Comparison of ENCODE assay signal across 12 mouse cellular contexts in the genomic region with DNA sequence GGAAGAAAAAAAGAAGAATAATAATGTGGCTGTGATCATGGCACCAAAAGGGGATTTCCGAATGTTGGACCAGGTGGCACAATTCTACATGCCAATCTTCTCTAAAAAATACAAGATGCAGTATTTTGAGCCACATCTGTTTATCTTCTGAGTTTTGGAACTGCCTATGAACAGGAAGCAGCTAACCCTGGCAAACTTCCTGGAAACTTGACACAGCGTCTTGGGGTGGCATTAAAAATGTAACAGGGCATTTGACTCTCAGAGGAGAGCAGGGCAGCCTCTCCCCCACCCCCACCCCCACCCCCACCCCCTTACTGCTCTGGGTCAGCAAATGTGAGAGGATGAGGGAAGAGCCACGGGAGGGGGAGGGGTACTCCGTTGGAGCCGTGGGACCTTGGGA. TPM values are rescaled to one million over a fixed set of nuclear protein-coding genes. Genes with fewer than 3 reads are reported as not detected.
DNase-seq lines count a peak whose midpoint lies in the region; ATAC-seq and TF ChIP-seq lines count a peak whose summit lies in the region.
"Had no signal": no experiment of that assay in that cellular context is flagged by ENCODE, and none has a peak within 500 bp of the region (broad histone marks: within the 10 kb centered on the region; RNA-seq: fewer than 3 reads in every experiment).

No protein-coding gene starts in this region.

- no peaks in the 10 kb centered on the region for H3K27me3 ChIP-seq in intestine, embryonic 14.5 days (replicated peaks; ENCODE audit: control insufficient read depth, insufficient read depth, low read length)
- no peaks in the 10 kb centered on the region for H3K27me3 ChIP-seq in intestine, postnatal 0 days (replicated peaks; ENCODE audit: control insufficient read depth, insufficient read depth, low read length)
- H3K27me3 ChIP-seq in embryonic facial prominence, embryonic 14.5 days (replicated peaks; ENCODE audit: control insufficient read depth, insufficient read depth, low read length): no peaks in the 10 kb centered on the region
- no peaks in the 10 kb centered on the region for H3K27me3 ChIP-seq in midbrain, embryonic 11.5 days (ENCODE audit: control insufficient read depth, insufficient read depth, low read length)
- H3K27me3 ChIP-seq: liver, embryonic 12.5 days had no signal

- H3K4me1 ChIP-seq in intestine, embryonic 14.5 days (replicated peaks; ENCODE audit: control insufficient read depth, insufficient read depth, low read length): no peaks in the 10 kb centered on the region
- H3K4me1 ChIP-seq in intestine, postnatal 0 days (replicated peaks; ENCODE audit: control insufficient read depth, insufficient read depth, low read length): no peaks in the 10 kb centered on the region
- peaks cover 7% of the 10 kb centered on the region; the same call in 1 of the 2 replicates for H3K4me1 ChIP-seq in embryonic facial prominence, embryonic 14.5 days (ENCODE audit: control insufficient read depth, insufficient read depth, low read length)
- no peaks in the 10 kb centered on the region for H3K4me1 ChIP-seq in midbrain, embryonic 11.5 days (ENCODE audit: control insufficient read depth, insufficient read depth, low read length)
- H3K4me1 ChIP-seq: liver, embryonic 12.5 days had no signal

- H3K4me2 ChIP-seq in intestine, embryonic 14.5 days (ENCODE audit: low read length): peak overlapping the region; percentile 20; the same call in 1 of the 2 replicates
- H3K4me2 ChIP-seq in intestine, postnatal 0 days (replicated peaks; ENCODE audit: low read depth): no peak overlapping the region
- peak overlapping the region; percentile 31 for H3K4me2 ChIP-seq in embryonic facial prominence, embryonic 14.5 days (ENCODE audit: low read depth, low read length)
- no peak overlapping the region for H3K4me2 ChIP-seq in midbrain, embryonic 11.5 days
- H3K4me2 ChIP-seq: liver, embryonic 12.5 days had no signal

- no peak overlapping the region for H3K27ac ChIP-seq in intestine, embryonic 14.5 days (ENCODE audit: low read depth)
- H3K27ac ChIP-seq in intestine, postnatal 0 days (ENCODE audit: low read depth, low read length): no peak overlapping the region
- no peak overlapping the region for H3K27ac ChIP-seq in embryonic facial prominence, embryonic 14.5 days (replicated peaks; ENCODE audit: low read depth, low read length)
- no peak overlapping the region for H3K27ac ChIP-seq in midbrain, embryonic 11.5 days (ENCODE audit: low read depth, low read length)
- H3K27ac ChIP-seq: left cerebral cortex, adult 2 months; liver, embryonic 12.5 days had no signal

- H3K4me3 ChIP-seq in intestine, embryonic 14.5 days (ENCODE audit: low read depth, low read length): no peak overlapping the region
- no peak overlapping the region for H3K4me3 ChIP-seq in intestine, postnatal 0 days (ENCODE audit: low read depth, low read length)
- H3K4me3 ChIP-seq in embryonic facial prominence, embryonic 14.5 days (ENCODE audit: low read depth, low read length): no peak overlapping the region
- H3K4me3 ChIP-seq in midbrain, embryonic 11.5 days (ENCODE audit: low read depth, low read length): no peak overlapping the region
- H3K4me3 ChIP-seq: left cerebral cortex, adult 2 months; liver, embryonic 12.5 days had no signal

- no peak overlapping the region for H3K9ac ChIP-seq in intestine, embryonic 14.5 days (ENCODE audit: low read length)
- no peak overlapping the region for H3K9ac ChIP-seq in intestine, postnatal 0 days (ENCODE audit: low read depth, low read length)
- no peak overlapping the region for H3K9ac ChIP-seq in embryonic facial prominence, embryonic 14.5 days (ENCODE audit: low read depth, low read length)
- H3K9ac ChIP-seq in midbrain, embryonic 11.5 days (ENCODE audit: low read length): no peak overlapping the region
- H3K9ac ChIP-seq: liver, embryonic 12.5 days had no signal

- no peak for TF ChIP-seq CTCF in intestine, postnatal 0 days (IDR thresholded peaks at IDR 0.05; ENCODE audit: low read depth)

- DNase-seq in intestine, embryonic 14.5 days (ENCODE audit: low spot score): no peak
- peak; percentile 27 for DNase-seq in NIH3T3 (ENCODE audit: low read depth)
- peak; percentile 53 for DNase-seq in embryonic facial prominence, embryonic 14.5 days (ENCODE audit: low spot score)
- DNase-seq in lung, postnatal 25 days (ENCODE audit: low spot score): peak; percentile 53
- no peak for DNase-seq in thymus, adult 18-20 months
- no peak for DNase-seq in midbrain, embryonic 11.5 days (ENCODE audit: low spot score, missing footprints)
- DNase-seq: adrenal gland, postnatal 10 days; cerebellum, adult 18-20 months; spleen, adult 18-20 months had no signal

- 21% methylated on average over 5 of the region's 5 CpGs for WGBS in intestine, embryonic 14.5 days
- WGBS in intestine, postnatal 0 days: 38% methylated on average over 5 of the region's 5 CpGs
- 29% methylated on average over 5 of the region's 5 CpGs for WGBS in embryonic facial prominence, embryonic 14.5 days
- 61% methylated on average over 5 of the region's 5 CpGs for WGBS in midbrain, embryonic 11.5 days

- ATAC-seq in intestine, embryonic 14.5 days (replicated peaks; ENCODE audit: low FRiP score, low TSS enrichment, low read depth): no peak
- no peak for ATAC-seq in intestine, postnatal 0 days
- no peak for ATAC-seq in embryonic facial prominence, embryonic 14.5 days (ENCODE audit: low read depth)
- ATAC-seq in midbrain, embryonic 11.5 days (ENCODE audit: low FRiP score): no peak
- ATAC-seq: liver, embryonic 12.5 days had no signal

- H3K9me3 ChIP-seq in intestine, embryonic 14.5 days (ENCODE audit: control insufficient read depth, low read length): no peaks in the 10 kb centered on the region
- H3K9me3 ChIP-seq in intestine, postnatal 0 days (ENCODE audit: control insufficient read depth): no peaks in the 10 kb centered on the region
- H3K9me3 ChIP-seq in embryonic facial prominence, embryonic 14.5 days (ENCODE audit: control insufficient read depth, low read length): no peaks in the 10 kb centered on the region
- H3K9me3 ChIP-seq in midbrain, embryonic 11.5 days (ENCODE audit: control insufficient read depth, low read length): no peaks in the 10 kb centered on the region
- H3K9me3 ChIP-seq: liver, embryonic 12.5 days had no signal

- H3K36me3 ChIP-seq in intestine, embryonic 14.5 days (ENCODE audit: control insufficient read depth, insufficient read depth, low read length): no peaks in the 10 kb centered on the region
- H3K36me3 ChIP-seq in intestine, postnatal 0 days (ENCODE audit: control insufficient read depth, insufficient read depth): 0 out of 2 replicates have a peak, but pooled peaks cover 4% of the 10 kb centered on the region
- H3K36me3 ChIP-seq in embryonic facial prominence, embryonic 14.5 days (ENCODE audit: control insufficient read depth, insufficient read depth, low read length): no peaks in the 10 kb centered on the region
- H3K36me3 ChIP-seq in midbrain, embryonic 11.5 days (ENCODE audit: control insufficient read depth, insufficient read depth, low read length): no peaks in the 10 kb centered on the region
- H3K36me3 ChIP-seq: liver, embryonic 12.5 days had no signal

RNA-seq across cellular contexts. Expression of gene Clic5, which starts 25.9 kb away (rescaled TPM):
- 9.7 and 10.5 TPM in 2 replicates for polyA plus RNA-seq in intestine, embryonic 14.5 days (2014; fragmentation: Nextera tagmentation; extraction: Ambion mirVana)
- 20.8 and 26.8 TPM in 2 replicates for polyA plus RNA-seq in intestine, postnatal 0 days (2015; fragmentation: Nextera tagmentation; extraction: Ambion mirVana)
- polyA plus RNA-seq in embryonic facial prominence, embryonic 14.5 days (2014; fragmentation: Nextera tagmentation; extraction: Ambion mirVana): 0.57 and 0.59 TPM in 2 replicates
- polyA plus RNA-seq in midbrain, embryonic 11.5 days (2014; fragmentation: Nextera tagmentation; extraction: Ambion mirVana): 0.98 and 1.1 TPM in 2 replicates

RNA-seq across cellular contexts. Expression of gene Enpp4, which starts 56.9 kb away (rescaled TPM):
- polyA plus RNA-seq in intestine, embryonic 14.5 days (2014; fragmentation: Nextera tagmentation; extraction: Ambion mirVana): 5.8 and 6.2 TPM in 2 replicates
- polyA plus RNA-seq in intestine, postnatal 0 days (2015; fragmentation: Nextera tagmentation; extraction: Ambion mirVana): 3.1 and 3.6 TPM in 2 replicates
- polyA plus RNA-seq in embryonic facial prominence, embryonic 14.5 days (2014; fragmentation: Nextera tagmentation; extraction: Ambion mirVana): 3.9 TPM in 2 replicates
- 3.5 and 3.8 TPM in 2 replicates for polyA plus RNA-seq in midbrain, embryonic 11.5 days (2014; fragmentation: Nextera tagmentation; extraction: Ambion mirVana)

Comparison
In these comparisons a context has a peak if more than half of its experiments do, and no peak if none do; other contexts are left out.
1. H3K4me2 ChIP-seq: peak in intestine, embryonic 14.5 days (single experiment) and embryonic facial prominence, embryonic 14.5 days (single experiment); none in intestine, postnatal 0 days (single experiment) and midbrain, embryonic 11.5 days (single experiment).
2. DNase-seq: peak in NIH3T3 (single experiment), embryonic facial prominence, embryonic 14.5 days (single experiment) and lung, postnatal 25 days (single experiment); none in intestine, embryonic 14.5 days (single experiment), thymus, adult 18-20 months (0 of 2) and midbrain, embryonic 11.5 days (single experiment).